Mouse (Mus musculus) thymus, adult 18-20 months (tissue): ENCODE results near the gene Rsph9.

Experiments used
- DNase-seq, 2 experiments: peaks; one replicate each; pipeline ENCODE4 v3.0.0; 2022; ENCODE audit warnings: mixed read lengths in 2 of 2

Gene Rsph9

GRCm38 (mm10) chr17:46098525-46098924 lies 45.5 kb downstream of the Rsph9 start:
- no peak for DNase-seq

GRCm38 (mm10) chr17:46091899-46092298 lies 52.1 kb downstream of the Rsph9 start:
- DNase-seq: peak in 1 of 2 experiments; percentile 26

- no peak for DNase-seq
Observed at GRCm38 (mm10) chr17:46091351-46091750, 52.7 kb downstream of the Rsph9 start.

- no peak for DNase-seq
Observed at GRCm38 (mm10) chr17:46086341-46086870, 57.6 kb downstream of the Rsph9 start.

GRCm38 (mm10) chr17:46084091-46084501 lies 59.9 kb downstream of the Rsph9 start:
- peak; percentile 37 to 41 for DNase-seq

GRCm38 (mm10) chr17:46083381-46083780 lies 60.6 kb downstream of the Rsph9 start:
- no peak for DNase-seq

- DNase-seq: no peak
Observed at GRCm38 (mm10) chr17:46081657-46082056, 62.4 kb downstream of the Rsph9 start.

- no peak for DNase-seq
Observed at GRCm38 (mm10) chr17:46081042-46081441, 63.0 kb downstream of the Rsph9 start.

- no peak for DNase-seq
Observed at GRCm38 (mm10) chr17:46080388-46080787, 63.6 kb downstream of the Rsph9 start.

- no peak for DNase-seq
Observed at GRCm38 (mm10) chr17:46079037-46079436, 65.0 kb downstream of the Rsph9 start.

- no peak for DNase-seq
Observed at GRCm38 (mm10) chr17:46077921-46078534, 66.0 kb downstream of the Rsph9 start.

GRCm38 (mm10) chr17:46076260-46076551 lies 67.8 kb downstream of the Rsph9 start:
- DNase-seq: no peak

GRCm38 (mm10) chr17:46075551-46076259 lies 68.3 kb downstream of the Rsph9 start:
- no peak for DNase-seq

- DNase-seq: peak; percentile 30 to 49
Observed at GRCm38 (mm10) chr17:46075116-46075485, 68.9 kb downstream of the Rsph9 start.

GRCm38 (mm10) chr17:46074398-46075115 lies 69.5 kb downstream of the Rsph9 start:
- DNase-seq: peak in 1 of 2 experiments; percentile 26

GRCm38 (mm10) chr17:46073730-46074301 lies 70.2 kb downstream of the Rsph9 start:
- peak; percentile 81 to 90 for DNase-seq
